Mouse (Mus musculus) E14TG2a.4 (cell line): ENCODE data around the gene Psmb7.
A peak's percentile ranks its signal among the peaks of the same experiment; 100 is the strongest.

ENCODE experiments used
- H3K27me3 ChIP-seq: 2 replicates; pipeline ENCODE4 v1.6.1; 2014; ENCODE audit warnings: low read length, control low read depth; ENCODE audit not compliant: insufficient read depth
- H3K36me3 ChIP-seq: 2 replicates; pipeline ENCODE4 v1.6.1; 2014; ENCODE audit warnings: low read length, control low read depth; ENCODE audit not compliant: insufficient read depth
- H3K4me1 ChIP-seq: replicated peaks from 2 replicates; pipeline ENCODE4 v1.6.1; 2014; ENCODE audit warnings: low read depth, low read length, control low read depth
- H3K4me3 ChIP-seq: replicated peaks from 2 replicates; pipeline ENCODE4 v1.5.1; 2014; ENCODE audit warnings: mild to moderate bottlenecking, low read length
- H3K9me3 ChIP-seq: 2 replicates; pipeline ENCODE4 v1.6.1; 2014; ENCODE audit warnings: low read length, control low read depth
- CTCF ChIP-seq: conservative IDR thresholded peaks from 2 replicates; pipeline ENCODE4 v1.5.1; 2014; ENCODE audit warnings: low read length
- NANOG ChIP-seq: IDR thresholded peaks from 2 replicates; pipeline ENCODE4 v1.6.1; 2014; ENCODE audit warnings: borderline replicate concordance, low read length, mixed read lengths
- POU5F1 ChIP-seq: IDR thresholded peaks from 2 replicates; pipeline ENCODE4 v1.6.1; 2014; ENCODE audit warnings: low read length, borderline replicate concordance

Gene Psmb7

DNA sequence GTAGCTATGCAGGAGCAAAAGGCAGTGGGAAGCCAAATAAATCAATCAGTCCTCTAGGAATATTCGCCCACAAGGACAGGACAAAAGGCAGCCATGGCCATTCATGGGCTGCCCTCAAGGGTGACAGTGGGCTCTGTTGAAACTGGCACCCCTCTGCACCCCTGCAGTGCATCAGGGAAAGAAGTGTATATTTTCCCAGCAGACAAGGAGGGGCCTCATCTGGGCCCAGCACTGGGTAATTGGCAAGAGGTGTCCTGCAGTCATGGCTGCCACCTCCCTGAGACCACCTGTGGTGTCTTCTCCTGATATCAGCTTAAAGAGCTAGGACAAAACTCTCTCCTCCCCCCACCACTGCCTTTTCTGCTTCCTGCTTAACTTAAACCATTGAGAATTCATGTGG, 64.4 kb downstream of the Psmb7 start:
- TF ChIP-seq CTCF, result no peak
- no peak for TF ChIP-seq NANOG
- TF ChIP-seq POU5F1, result no peak
- Histone ChIP-seq H3K9me3 (no peaks in the 10 kb centered on the region), H3K4me3 (no peak overlapping the region), H3K4me1 (peaks cover 51% of the 10 kb centered on the region), H3K36me3 (peaks cover 81% of the 10 kb centered on the region), H3K27me3 (no peaks in the 10 kb centered on the region)

DNA sequence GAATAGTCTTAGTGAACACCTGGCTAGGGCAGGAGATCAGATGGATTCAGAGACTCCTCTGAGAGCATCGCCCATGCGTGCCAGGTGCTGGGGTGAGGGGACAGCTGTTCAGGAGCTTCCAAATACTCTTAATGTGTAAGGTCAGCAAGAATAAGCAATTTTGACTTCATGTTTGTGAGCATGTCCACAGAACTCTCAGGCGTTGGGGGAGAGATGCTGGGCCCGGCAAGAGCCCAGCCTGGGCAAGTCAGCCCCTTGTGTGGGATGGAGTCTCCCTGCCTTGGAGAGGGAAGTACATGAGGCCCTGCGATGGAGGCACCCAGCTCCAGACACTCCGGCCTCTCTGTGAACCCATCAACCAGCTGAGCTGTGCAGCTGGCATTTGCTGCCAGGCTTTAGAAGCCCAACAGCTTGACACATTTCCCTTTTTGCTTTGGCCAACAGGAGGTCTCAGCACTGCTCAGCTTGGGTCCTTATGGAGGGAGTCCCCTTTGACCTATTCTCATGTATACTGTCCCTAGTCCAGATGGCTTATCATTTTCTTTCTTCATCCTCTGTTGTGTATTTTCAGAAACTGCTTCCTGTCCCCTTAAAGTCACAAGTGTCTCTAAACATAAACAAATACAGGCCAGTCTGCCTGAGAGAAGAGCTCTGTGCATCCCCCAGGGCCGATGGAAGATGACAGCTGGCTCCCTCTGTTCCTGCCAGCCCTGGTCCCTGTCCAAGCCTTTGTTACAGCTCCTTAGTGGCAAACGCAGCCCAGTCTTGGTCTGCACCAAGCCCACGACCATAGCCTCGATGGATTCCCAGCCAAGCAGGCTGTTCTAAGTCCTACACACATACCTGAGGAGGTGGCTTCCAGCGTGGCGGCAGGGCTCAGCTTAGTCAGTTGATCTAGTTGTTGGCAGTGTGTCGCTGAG, 65.0 kb downstream of the Psmb7 start:
- Histone ChIP-seq H3K9me3 (no peaks in the 10 kb centered on the region), H3K27me3 (no peaks in the 10 kb centered on the region), H3K4me3 (no peak overlapping the region), H3K4me1 (peaks cover 51% of the 10 kb centered on the region), H3K36me3 (peaks cover 81% of the 10 kb centered on the region)
- TF ChIP-seq POU5F1 (no peak), NANOG (no peak), CTCF (no peak)

DNA sequence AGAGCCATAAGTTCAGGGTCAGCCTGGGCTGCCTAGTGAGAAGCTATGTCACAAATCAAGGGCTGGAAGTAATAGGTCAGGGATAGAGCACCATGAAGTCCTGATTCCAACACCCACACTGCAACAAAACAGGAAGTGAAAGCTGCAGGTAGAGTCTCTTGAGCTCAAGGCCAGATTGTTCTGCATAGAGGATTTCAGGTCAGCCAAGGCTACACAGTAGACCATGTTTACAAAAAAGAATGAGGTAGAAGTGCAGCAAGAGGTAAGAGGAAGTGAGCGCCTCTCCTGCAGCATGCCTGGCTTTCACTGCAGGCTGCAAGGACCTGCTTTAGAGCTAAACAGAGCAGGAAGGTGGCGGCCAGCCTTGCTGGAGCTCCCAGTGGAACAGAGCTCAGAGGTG, 69.2 kb downstream of the Psmb7 start:
- Histone ChIP-seq H3K9me3 (no peaks in the 10 kb centered on the region), H3K36me3 (peaks cover 88% of the 10 kb centered on the region), H3K27me3 (no peaks in the 10 kb centered on the region), H3K4me3 (no peak overlapping the region), H3K4me1 (peaks cover 34% of the 10 kb centered on the region)
- TF ChIP-seq CTCF (no peak), NANOG (no peak), POU5F1 (no peak)

DNA sequence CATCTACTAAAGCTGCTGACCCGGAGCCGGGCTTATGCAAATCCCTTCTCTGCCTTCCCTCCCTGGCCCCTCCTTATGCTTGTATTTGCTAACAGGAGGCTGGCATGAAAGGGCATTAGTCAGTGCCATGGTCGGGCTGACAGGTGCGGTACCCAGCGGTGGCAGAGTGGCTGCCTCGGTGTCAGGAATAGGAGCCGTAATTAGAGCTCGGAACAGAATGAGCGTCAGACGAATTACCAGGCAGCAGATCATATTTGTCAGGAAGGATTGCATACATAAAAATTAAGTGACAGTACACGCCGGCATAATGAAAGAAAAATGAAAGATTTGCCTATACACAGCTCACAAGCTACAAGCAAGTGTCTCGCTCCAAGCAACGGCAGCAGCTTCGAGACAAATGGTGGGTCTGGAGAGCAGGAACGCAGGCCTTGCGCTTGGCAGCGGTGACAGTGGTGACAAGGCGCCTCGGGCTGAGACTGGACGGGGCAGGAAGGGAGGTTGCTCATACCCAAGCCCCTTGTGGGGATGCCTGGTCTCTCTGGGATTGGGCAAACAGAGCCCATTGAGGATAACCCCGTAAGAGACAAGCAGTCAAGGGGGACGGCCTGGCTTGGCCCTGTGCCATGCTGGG, 71.8 kb downstream of the Psmb7 start:
- Histone ChIP-seq H3K36me3 (peaks cover 84% of the 10 kb centered on the region), H3K9me3 (no peaks in the 10 kb centered on the region), H3K4me1 (peaks cover 13% of the 10 kb centered on the region), H3K27me3 (no peaks in the 10 kb centered on the region), H3K4me3 (no peak overlapping the region)
- no peak for TF ChIP-seq NANOG
- no peak for TF ChIP-seq CTCF
- no peak for TF ChIP-seq POU5F1

DNA sequence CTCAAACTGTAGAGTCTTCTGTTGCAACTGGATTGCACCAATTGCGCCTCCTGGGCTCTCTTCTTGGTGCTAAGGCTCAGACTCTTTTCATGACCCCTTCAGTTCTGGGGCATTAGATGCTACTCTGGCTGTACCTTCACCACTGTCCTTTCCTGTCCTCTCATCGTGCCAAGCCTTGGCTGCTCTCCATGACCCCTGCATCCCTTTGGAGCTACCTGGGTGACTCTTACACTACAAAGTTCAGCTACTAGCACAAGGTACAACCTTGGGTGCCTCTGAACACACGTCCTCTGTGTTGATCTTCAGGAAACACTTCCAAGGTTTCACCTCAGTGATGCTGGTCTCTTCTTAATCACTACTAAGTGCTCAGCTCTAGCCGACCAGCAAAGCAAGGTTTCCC, 81.3 kb downstream of the Psmb7 start:
- no peaks in the 10 kb centered on the region; the same call in 1 of the 2 replicates for H3K9me3 ChIP-seq

DNA sequence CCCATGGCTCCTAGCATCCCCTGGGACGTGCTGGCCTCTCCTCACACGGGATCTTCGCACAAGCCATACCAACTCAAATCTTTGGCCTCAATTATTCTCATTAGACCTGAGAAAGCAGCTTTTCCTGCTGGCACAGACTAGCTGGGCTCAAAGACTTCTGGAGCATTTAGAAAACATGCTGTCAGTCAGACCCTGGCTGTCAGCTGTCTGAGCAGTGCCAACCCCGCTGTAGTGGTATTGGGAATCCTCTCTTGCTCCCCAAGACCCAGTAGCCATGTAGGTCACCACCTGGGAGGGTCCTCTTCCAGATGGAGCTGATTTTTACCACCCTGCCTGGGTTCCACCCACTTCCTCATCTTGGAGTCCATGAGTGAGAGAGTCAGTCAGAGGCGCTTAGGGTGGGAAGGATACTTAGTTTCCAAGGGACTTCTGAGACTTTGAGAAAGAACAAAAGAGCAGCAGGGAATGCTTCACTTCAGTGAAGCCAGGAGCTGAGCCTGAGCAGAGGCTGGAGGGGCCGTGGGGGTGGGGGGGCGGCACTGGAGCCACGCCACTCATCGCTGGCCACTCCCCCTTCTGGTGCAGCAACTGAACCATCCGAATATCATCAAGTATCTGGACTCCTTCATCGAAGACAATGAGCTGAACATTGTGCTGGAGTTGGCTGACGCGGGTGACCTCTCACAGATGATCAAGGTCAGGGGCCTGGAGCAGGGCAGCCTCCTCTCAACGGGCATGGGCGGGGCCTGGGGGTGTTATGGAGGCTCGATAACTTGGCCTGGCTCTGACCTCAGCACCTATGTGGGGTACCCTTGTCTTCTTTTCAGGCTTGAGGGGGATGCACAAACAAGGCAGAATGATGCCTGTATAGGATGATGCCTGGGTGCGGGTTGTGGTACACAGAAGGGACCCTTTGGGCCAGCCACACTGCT, 83.3 kb downstream of the Psmb7 start:
- no peak for TF ChIP-seq NANOG
- no peak for TF ChIP-seq CTCF
- no peak for TF ChIP-seq POU5F1
- Histone ChIP-seq H3K27me3 (no peaks in the 10 kb centered on the region), H3K4me3 (peak overlapping the region; percentile 58), H3K9me3 (no peaks in the 10 kb centered on the region; the same call in 1 of the 2 replicates), H3K36me3 (peaks cover 55% of the 10 kb centered on the region), H3K4me1 (peaks cover 78% of the 10 kb centered on the region)

More for the DNA sequence above, 81.3 kb downstream of the Psmb7 start:
- Histone ChIP-seq H3K4me1 (peaks cover 57% of the 10 kb centered on the region), H3K36me3 (peaks cover 63% of the 10 kb centered on the region), H3K27me3 (no peaks in the 10 kb centered on the region), H3K4me3 (no peak overlapping the region)
- TF ChIP-seq NANOG (no peak), POU5F1 (no peak), CTCF (no peak)

DNA sequence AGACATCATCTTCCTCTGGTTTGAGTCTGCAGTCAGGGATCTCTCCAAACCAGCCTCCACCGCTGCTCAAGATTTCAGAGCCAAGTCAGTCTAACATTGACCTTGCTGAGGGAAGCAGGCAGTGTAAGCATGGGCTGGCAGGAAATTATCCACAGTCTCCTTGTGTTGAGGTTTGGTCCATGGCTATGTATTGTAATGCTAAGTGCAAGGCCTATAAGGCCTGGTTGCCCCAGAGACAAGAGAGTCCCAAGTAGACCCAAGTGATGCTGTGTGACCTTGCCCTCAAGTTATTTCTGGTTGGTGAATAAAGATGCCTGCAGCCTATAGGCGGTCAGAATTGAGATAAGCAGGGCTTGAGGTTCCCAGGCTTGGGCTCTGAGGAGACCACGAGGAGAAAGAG, 87.2 kb downstream of the Psmb7 start:
- peaks cover 34% of the 10 kb centered on the region for H3K36me3 ChIP-seq
- H3K9me3 ChIP-seq, result no peaks in the 10 kb centered on the region; the same call in 1 of the 2 replicates
- H3K4me3 ChIP-seq, result peak overlapping the region; percentile 51; the same call in 1 of the 2 replicates
- TF ChIP-seq CTCF, result no peak
- no peak; the same call in 1 of the 2 replicates for TF ChIP-seq POU5F1
- no peak for TF ChIP-seq NANOG
- peaks cover 98% of the 10 kb centered on the region for H3K4me1 ChIP-seq
- H3K27me3 ChIP-seq, result no peaks in the 10 kb centered on the region

DNA sequence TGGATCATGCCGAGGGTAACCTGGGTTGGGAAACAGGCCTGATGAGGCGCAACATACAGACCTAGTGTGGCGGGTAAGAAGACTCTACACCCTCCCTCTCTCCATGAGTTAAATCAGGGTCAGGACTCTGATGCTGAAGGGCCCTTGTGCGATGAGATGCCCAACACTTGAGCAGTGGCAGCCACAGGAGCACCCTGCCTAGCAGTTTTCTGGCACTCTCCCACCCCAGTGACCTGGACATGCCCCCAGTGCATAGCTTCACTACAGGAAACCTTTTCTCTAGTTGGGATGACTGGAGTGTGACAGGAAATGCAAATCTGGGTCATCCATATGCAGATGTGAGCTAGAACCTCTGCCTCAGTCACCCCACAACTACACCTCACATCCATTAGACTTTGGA, 88.2 kb downstream of the Psmb7 start:
- H3K27me3 ChIP-seq, result no peaks in the 10 kb centered on the region
- H3K4me1 ChIP-seq, result peaks cover 99% of the 10 kb centered on the region
- H3K36me3 ChIP-seq, result peaks cover 31% of the 10 kb centered on the region
- TF ChIP-seq NANOG, result peak; percentile 69; the same call in 1 of the 2 replicates
- TF ChIP-seq POU5F1, result no peak
- H3K4me3 ChIP-seq, result peak overlapping the region; percentile 51
- no peaks in the 10 kb centered on the region; the same call in 1 of the 2 replicates for H3K9me3 ChIP-seq
